Mouse (Mus musculus): Measurements from ENCODE around the gene Nkd1. TPM values are rescaled to one million over a fixed set of nuclear protein-coding genes. Genes with fewer than 3 reads are reported as not detected.

Nkd1 gene
- polyA plus RNA-seq, 1 experiment from 2014 or later = 2.5 TPM

DNA sequence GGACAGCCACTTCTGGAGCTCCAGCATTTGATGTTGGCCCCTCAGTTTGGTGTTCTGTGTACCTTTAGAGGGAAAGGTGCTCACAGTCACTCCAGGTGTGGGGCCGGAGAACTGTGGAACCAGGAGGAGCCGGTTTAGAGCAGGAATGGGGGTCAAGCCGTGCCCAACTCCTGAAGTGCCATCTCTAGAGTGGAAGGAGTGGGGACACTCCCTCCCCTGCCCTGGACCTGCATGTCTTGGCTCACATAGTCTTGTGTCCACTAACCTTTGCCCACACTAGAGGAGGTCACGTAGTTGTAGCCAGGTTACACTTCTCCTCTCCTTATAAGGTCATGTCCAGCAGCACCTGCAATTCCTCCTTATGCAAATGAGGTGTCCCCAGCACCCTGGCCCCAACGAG, 14.2 kb upstream of the Nkd1 start:
- WGBS (ENCODE audit: insufficient replicate concordance) = 69% methylated on average over 5 of the region's 5 CpGs
- ATAC-seq (no peak), DNase-seq (no peak)
- Histone ChIP-seq H3K36me3 (replicated peaks; ENCODE audit: insufficient read depth, low read length) (no peaks in the 10 kb centered on the region), H3K9me3 (ENCODE audit: low read length) (no peaks in the 10 kb centered on the region), H3K9ac (replicated peaks) (no peak overlapping the region), H3K4me2 (ENCODE audit: low read depth, low read length) (no peak overlapping the region), H3K27ac (ENCODE audit: low read depth) (no peak overlapping the region), H3K27me3 (ENCODE audit: insufficient read depth, low read length) (0 out of 2 replicates have a peak, but pooled peaks cover 4% of the 10 kb centered on the region), H3K4me1 (ENCODE audit: insufficient read depth) (no peaks in the 10 kb centered on the region), H3K4me3 (ENCODE audit: low read depth, low read length) (no peak overlapping the region)
- TF ChIP-seq EP300 (IDR thresholded peaks at IDR 0.05; ENCODE audit: low read depth) (no peak), CTCF (IDR thresholded peaks at IDR 0.05; ENCODE audit: low read depth) (no peak)

DNA sequence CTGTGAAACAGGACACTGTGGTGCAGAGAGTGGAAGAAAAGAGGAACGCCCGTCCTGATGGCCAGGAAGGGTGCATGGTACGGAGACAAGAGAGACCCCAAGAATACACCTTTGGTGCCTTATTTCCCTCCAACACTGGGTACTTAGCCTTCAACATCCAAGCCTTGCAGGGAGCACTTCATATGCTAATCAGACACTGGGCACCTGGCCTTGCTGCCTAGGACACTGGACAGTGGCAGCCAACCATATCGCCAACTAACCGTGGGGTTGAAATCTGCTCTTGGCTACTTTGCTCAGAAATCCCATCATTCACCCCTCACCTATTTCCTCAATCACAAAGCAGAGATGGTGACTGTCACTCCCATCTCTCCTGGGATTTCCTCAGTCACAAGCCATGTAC, 10.1 kb upstream of the Nkd1 start:
- TF ChIP-seq EP300 (IDR thresholded peaks at IDR 0.05; ENCODE audit: low read depth) (no peak), CTCF (IDR thresholded peaks at IDR 0.05; ENCODE audit: low read depth) (no peak)
- Histone ChIP-seq H3K9me3 (ENCODE audit: low read length) (no peaks in the 10 kb centered on the region), H3K9ac (replicated peaks) (no peak overlapping the region), H3K4me2 (ENCODE audit: low read depth, low read length) (no peak overlapping the region), H3K27me3 (ENCODE audit: insufficient read depth, low read length) (peaks cover 8% of the 10 kb centered on the region; the same call in 1 of the 2 replicates), H3K36me3 (replicated peaks; ENCODE audit: insufficient read depth, low read length) (no peaks in the 10 kb centered on the region), H3K4me3 (ENCODE audit: low read depth, low read length) (no peak overlapping the region), H3K27ac (ENCODE audit: low read depth) (no peak overlapping the region), H3K4me1 (ENCODE audit: insufficient read depth) (no peaks in the 10 kb centered on the region)
- ATAC-seq (no peak), DNase-seq (no peak)
- 71% methylated on average over 5 of the region's 5 CpGs for WGBS (ENCODE audit: insufficient replicate concordance)

DNA sequence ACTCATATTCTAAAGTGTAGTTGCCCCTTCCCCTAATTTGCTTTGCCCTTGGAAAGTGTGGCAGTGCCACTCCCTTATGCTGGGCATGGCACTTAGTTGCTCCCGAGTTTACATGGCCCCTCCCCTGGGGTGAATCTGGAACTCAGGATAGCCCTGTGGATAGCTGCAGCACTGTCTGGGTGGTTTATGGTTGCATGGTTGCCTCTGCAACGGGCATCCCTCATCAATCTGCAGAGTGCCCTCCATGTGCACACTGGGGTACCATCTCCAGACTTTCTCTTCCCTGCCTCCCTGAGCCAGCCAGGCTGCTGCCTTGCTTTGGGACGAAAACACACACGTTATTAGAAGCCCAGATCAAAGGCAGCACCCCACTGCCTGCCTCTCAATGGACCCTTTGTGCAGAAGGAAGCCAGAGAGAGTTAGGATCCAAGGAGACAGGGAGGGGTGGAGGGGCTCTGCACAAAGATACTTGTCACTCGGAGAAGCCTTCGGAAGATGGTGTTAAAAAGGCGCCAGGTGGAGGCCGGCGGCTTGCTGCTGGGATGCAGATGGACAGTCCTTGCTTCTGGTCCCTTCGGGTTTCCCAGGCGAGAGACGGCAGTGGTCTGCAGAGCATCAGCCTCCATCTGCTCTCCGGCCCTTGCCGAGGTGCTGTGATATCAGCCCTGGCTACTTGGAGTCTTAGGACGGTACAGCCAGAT, 8.9 kb upstream of the Nkd1 start:
- H3K36me3 ChIP-seq (replicated peaks; ENCODE audit: insufficient read depth, low read length) = no peaks in the 10 kb centered on the region
- H3K9me3 ChIP-seq (ENCODE audit: low read length) = no peaks in the 10 kb centered on the region
- H3K27ac ChIP-seq (ENCODE audit: low read depth) = no peak overlapping the region
- H3K4me1 ChIP-seq (ENCODE audit: insufficient read depth) = no peaks in the 10 kb centered on the region
- no peak overlapping the region for H3K4me2 ChIP-seq (ENCODE audit: low read depth, low read length)
- H3K27me3 ChIP-seq (ENCODE audit: insufficient read depth, low read length) = peaks cover 8% of the 10 kb centered on the region; the same call in 1 of the 2 replicates
- DNase-seq (no peak), ATAC-seq (no peak)
- TF ChIP-seq EP300 (IDR thresholded peaks at IDR 0.05; ENCODE audit: low read depth) = no peak
- TF ChIP-seq CTCF (IDR thresholded peaks at IDR 0.05; ENCODE audit: low read depth) = no peak
- 15% methylated on average over 15 of the region's 15 CpGs for WGBS (ENCODE audit: insufficient replicate concordance)
- no peak overlapping the region for H3K9ac ChIP-seq (replicated peaks)
- no peak overlapping the region for H3K4me3 ChIP-seq (ENCODE audit: low read depth, low read length)

DNA sequence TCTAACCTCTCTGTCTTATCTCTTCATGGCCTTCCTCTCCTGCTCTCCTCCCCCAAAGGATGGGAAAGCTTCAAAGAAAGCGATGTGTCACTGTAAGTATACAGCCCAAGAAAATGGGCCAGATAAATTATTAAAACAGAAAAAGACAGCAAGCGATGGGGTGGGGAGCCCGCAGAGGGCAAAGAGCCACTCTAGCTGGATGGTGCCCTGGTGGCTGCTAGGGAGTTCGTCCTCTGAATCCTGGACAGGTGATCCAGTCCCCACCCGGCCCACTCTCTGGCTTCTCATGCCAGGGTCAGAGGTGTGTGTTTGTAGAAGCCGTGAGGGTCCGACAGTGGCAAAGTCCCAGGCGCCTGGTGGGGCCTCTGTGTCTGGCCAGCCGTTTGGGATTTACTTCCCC, 3.1 kb upstream of the Nkd1 start:
- Histone ChIP-seq H3K27me3 (ENCODE audit: insufficient read depth, low read length) (peaks cover 35% of the 10 kb centered on the region), H3K9me3 (ENCODE audit: low read length) (no peaks in the 10 kb centered on the region), H3K4me1 (ENCODE audit: insufficient read depth) (peaks cover 8% of the 10 kb centered on the region), H3K4me3 (ENCODE audit: low read depth, low read length) (no peak overlapping the region), H3K27ac (ENCODE audit: low read depth) (no peak overlapping the region), H3K36me3 (replicated peaks; ENCODE audit: insufficient read depth, low read length) (no peaks in the 10 kb centered on the region), H3K9ac (replicated peaks) (no peak overlapping the region), H3K4me2 (ENCODE audit: low read depth, low read length) (no peak overlapping the region)
- DNase-seq (no peak), ATAC-seq (no peak)
- WGBS (ENCODE audit: insufficient replicate concordance) = 44% methylated on average over 9 of the region's 9 CpGs
- TF ChIP-seq EP300 (IDR thresholded peaks at IDR 0.05; ENCODE audit: low read depth) = no peak
- TF ChIP-seq CTCF (IDR thresholded peaks at IDR 0.05; ENCODE audit: low read depth) = no peak

DNA sequence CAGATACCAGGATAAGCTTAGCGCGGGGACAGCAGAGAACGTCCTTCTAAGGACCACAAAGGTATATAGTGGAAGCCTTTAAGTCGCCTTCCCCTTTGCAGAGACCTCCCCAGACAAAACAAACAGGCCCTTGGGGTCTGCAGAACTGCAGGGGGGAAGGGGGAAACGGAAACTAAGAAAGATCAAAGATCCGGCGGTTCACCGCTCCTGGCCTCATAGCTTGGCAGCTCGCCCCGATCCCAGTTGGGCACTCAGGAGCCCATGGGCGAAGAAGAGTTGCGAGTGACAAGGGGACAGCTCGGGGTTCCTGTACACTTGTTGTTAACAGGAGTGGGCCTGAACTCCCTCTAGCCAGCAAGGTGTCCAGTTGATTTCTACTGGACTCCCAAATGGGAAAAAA, 773 bp upstream of the Nkd1 start:
- DNase-seq = no peak
- Histone ChIP-seq H3K4me3 (ENCODE audit: low read depth, low read length) (no peak overlapping the region), H3K36me3 (replicated peaks; ENCODE audit: insufficient read depth, low read length) (no peaks in the 10 kb centered on the region), H3K4me2 (ENCODE audit: low read depth, low read length) (peak overlapping the region; percentile 85), H3K4me1 (ENCODE audit: insufficient read depth) (peaks cover 8% of the 10 kb centered on the region), H3K27me3 (ENCODE audit: insufficient read depth, low read length) (peaks cover 35% of the 10 kb centered on the region), H3K9ac (replicated peaks) (no peak overlapping the region), H3K27ac (ENCODE audit: low read depth) (no peak overlapping the region), H3K9me3 (ENCODE audit: low read length) (no peaks in the 10 kb centered on the region)
- 8% methylated on average over 13 of the region's 13 CpGs for WGBS (ENCODE audit: insufficient replicate concordance)
- ATAC-seq = no peak
- TF ChIP-seq CTCF (IDR thresholded peaks at IDR 0.05; ENCODE audit: low read depth) (no peak), EP300 (IDR thresholded peaks at IDR 0.05; ENCODE audit: low read depth) (no peak)

DNA sequence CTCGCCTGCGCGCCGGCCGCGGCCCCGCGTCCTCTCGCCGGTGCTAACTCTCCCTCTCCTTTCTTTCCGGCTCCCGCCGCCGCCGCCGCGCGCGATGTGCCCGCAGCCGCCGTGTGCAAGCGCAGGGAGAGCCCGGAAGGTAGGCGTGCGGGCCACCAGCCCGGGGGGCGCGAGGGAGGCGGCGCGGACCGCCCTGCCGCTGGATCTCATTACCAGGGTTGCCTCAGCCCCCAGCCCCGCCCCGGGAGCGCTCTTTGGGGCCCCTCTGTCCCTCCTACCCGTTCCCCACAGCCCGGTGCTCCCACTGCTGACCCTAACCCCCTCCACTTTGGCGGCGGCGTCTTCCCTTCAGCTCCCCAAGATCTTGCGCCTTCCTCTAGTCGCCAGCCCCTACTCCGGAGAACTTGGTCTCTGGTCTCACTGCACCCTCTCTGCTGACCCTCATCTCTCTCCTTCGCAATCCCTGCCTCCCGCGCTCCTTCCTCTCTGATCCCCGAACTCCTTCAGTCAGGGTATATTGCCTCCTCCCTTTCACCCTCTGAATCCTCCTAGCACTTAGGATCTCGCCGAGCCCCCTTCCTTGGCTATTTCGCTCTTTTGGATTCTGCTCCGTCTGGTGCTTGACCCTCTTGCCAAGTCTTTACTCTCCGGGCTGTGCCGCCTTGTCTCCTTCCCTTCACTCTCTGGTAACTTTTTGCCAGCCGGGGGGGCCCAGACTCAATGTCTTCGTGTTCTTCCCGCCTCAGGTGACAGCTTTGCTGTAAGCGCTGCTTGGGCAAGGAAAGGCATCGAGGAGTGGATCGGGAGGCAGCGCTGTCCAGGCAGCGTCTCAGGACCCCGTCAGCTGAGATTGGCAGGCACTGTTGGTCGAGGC, 624 bp downstream of the Nkd1 start:
- ATAC-seq = no peak
- H3K9ac ChIP-seq (replicated peaks) = peak overlapping the region; percentile 54

More for the DNA sequence above, 624 bp downstream of the Nkd1 start:
- H3K4me1 ChIP-seq (ENCODE audit: insufficient read depth) = peaks cover 8% of the 10 kb centered on the region
- DNase-seq = peak; percentile 21
- WGBS (ENCODE audit: insufficient replicate concordance) = 5% methylated on average over 52 of the region's 65 CpGs
- H3K9me3 ChIP-seq (ENCODE audit: low read length) = no peaks in the 10 kb centered on the region
- TF ChIP-seq EP300 (IDR thresholded peaks at IDR 0.05; ENCODE audit: low read depth) (no peak), CTCF (IDR thresholded peaks at IDR 0.05; ENCODE audit: low read depth) (no peak)
- H3K4me3 ChIP-seq (ENCODE audit: low read depth, low read length) = peak overlapping the region; percentile 51
- peak overlapping the region; percentile 85 for H3K4me2 ChIP-seq (ENCODE audit: low read depth, low read length)
- H3K36me3 ChIP-seq (replicated peaks; ENCODE audit: insufficient read depth, low read length) = no peaks in the 10 kb centered on the region
- H3K27ac ChIP-seq (ENCODE audit: low read depth) = no peak overlapping the region
- H3K27me3 ChIP-seq (ENCODE audit: insufficient read depth, low read length) = peaks cover 35% of the 10 kb centered on the region

Measured in liver, postnatal 0 days (tissue).